Mouse (Mus musculus) liver, adult 2 months (tissue): ENCODE measurements at regions not wholly inside any gene's neighbourhood (a gene's known extent, or its start where the extent isn't known, plus 50 kb on each side); places are given as distances from the start of the nearest gene placed in this dataset.

Experiments
- DNase-seq: peaks from one replicate; pipeline ENCODE4 v3.0.0-alpha.2; 2011; ENCODE audit warnings: low read depth, low spot score; ENCODE audit errors: extremely low read depth
- H3K27ac ChIP-seq: fragments of 200-500 bp; replicated peaks from 2 replicates; pipeline ENCODE4 v1.5.1; 2012; ENCODE audit warnings: low read depth, mild to moderate bottlenecking, control low read depth, inconsistent platforms, low read length; ENCODE audit not compliant: insufficient read depth
- H3K27me3 ChIP-seq: fragments of 200-500 bp; 2 replicates; pipeline ENCODE4 v1.6.1; 2012; ENCODE audit warnings: mild to moderate bottlenecking, moderate library complexity, low read length, inconsistent platforms; ENCODE audit not compliant: control insufficient read depth, insufficient read depth
- H3K36me3 ChIP-seq: fragments of 200-500 bp; 2 replicates; pipeline ENCODE4 v1.6.1; 2012; ENCODE audit warnings: low read length, inconsistent platforms; ENCODE audit not compliant: control insufficient read depth, insufficient read depth
- H3K4me1 ChIP-seq: fragments of 200-500 bp; 2 replicates; pipeline ENCODE4 v1.6.1; 2011; ENCODE audit warnings: low read length; ENCODE audit not compliant: control insufficient read depth, insufficient read depth
- H3K4me3 ChIP-seq: fragments of 200-500 bp; 2 replicates; pipeline ENCODE4 v1.5.1; 2011; ENCODE audit warnings: low read depth, mild to moderate bottlenecking, control low read depth, low read length, moderate library complexity; ENCODE audit not compliant: insufficient read depth
- H3K79me2 ChIP-seq: fragments of 200-500 bp; 2 replicates; pipeline ENCODE4 v1.6.1; 2012; ENCODE audit warnings: inconsistent platforms, mild to moderate bottlenecking, low read length, moderate library complexity; ENCODE audit not compliant: control insufficient read depth, insufficient read depth
- H3K9ac ChIP-seq: fragments of 200-500 bp; 2 replicates; pipeline ENCODE4 v1.6.1; 2012; ENCODE audit warnings: low read depth, mild to moderate bottlenecking, control low read depth, inconsistent platforms, low read length
- CTCF ChIP-seq: fragments of 200-500 bp; IDR thresholded peaks from 2 replicates; pipeline ENCODE4 v1.5.1; 2011; ENCODE audit warnings: low read depth, low read length, control low read depth
- POLR2A ChIP-seq: fragments of 200-500 bp; IDR thresholded peaks from 2 replicates; pipeline ENCODE4 v1.6.1; 2011; ENCODE audit warnings: low read length, control low read depth; ENCODE audit not compliant: insufficient read depth; ENCODE audit errors: extremely low read depth
- WGBS: fragments of 180-500 bp; shearing (Covaris S2); methylation state at CpG from one replicate; pipeline ENCODE4 v1.1.7; 2018; 5-methylcytosine and 5-hydroxymethylcytosine counted together

DNA sequence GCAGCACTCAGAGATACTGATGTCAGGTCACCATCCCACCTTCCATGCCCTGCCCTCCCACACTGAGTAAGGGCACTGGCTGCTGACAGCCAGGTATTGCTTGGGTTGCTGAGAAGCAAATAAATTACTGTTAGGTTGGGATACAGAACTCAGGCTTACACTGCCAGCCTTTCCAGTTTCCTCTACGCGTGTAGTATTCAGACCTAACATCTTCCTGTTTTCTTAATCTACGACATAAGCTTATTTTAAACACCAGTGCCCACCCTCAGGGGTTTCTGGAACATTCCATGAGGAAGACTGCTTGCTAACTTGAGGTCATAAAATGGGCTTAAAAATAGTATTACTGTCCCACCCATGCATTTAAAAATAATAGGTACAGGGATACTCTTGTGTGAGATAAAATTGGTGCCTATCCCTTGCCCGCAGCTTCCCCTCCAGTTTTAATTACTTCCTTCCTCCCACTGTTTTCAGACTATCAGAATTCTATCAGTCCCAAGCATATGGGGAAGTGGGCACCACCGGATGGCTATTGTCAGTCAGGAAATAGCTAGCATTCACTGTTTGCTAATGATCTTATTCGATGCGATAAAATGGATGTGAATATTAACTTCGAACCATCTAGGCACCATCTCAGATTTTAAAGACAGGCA, 116.0 kb upstream of the Gap43 start:
- Histone ChIP-seq H3K4me3 (no peak overlapping the region), H3K4me1 (no peaks in the 10 kb centered on the region; the same call in 1 of the 2 replicates), H3K9ac (no peak overlapping the region), H3K27me3 (no peaks in the 10 kb centered on the region; the same call in 1 of the 2 replicates), H3K79me2 (no peaks in the 10 kb centered on the region), H3K27ac (no peak overlapping the region), H3K36me3 (no peaks in the 10 kb centered on the region)
- 68% methylated on average over 8 of the region's 8 CpGs for WGBS
- TF ChIP-seq CTCF (no peak), POLR2A (no peak)
- no peak for DNase-seq

DNA sequence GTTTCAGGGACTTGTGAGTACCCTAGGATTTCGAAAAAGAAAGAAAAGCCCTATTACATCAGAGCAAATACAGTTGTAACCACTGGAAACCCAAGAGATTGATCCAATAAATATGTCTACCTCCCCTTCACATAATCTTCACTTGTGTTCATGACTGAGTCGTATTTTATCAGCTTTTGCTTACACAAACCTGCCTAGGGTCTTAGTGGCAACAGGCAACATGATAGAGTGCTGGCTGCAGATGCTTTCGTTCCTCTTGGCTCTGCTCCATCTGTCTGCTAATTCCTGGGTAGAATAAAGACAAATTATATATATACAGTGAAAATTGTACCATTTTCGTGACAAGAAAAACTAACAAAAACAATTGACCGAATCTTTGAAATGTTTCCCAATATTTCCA, 112.9 kb upstream of the Gap43 start:
- WGBS: 63% methylated on average over 5 of the region's 5 CpGs
- Histone ChIP-seq H3K36me3 (no peaks in the 10 kb centered on the region), H3K27me3 (no peaks in the 10 kb centered on the region; the same call in 1 of the 2 replicates)

DNA sequence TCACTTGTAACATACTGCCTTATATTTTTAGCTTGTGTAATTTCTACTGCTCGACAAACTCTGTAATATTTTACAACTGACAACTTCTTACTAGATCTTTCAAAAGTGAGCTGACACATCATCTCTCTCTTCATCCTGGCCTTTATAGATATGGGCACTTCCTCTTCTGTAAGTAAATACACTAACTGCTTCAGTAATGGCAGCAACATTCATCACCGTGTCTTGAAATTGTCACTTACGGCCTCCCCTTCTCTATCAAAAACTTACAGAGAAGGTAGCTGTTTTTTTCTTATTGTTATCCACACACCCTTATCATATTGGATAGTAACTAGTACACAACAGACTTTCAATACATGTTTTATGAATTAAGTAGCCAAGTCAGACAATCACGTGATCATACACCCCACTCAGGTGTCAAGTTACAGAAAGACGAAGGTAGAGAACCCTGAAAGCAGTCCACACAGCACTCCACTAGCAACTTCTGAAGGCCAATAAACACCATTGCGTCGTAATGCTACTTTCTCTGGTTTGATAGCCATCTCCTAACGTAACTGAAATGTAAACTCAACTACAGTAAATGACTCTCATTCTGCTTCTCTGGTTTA, 109.5 kb upstream of the Gap43 start:
- no peak overlapping the region for H3K27ac ChIP-seq
- TF ChIP-seq CTCF (no peak), POLR2A (no peak)
- H3K4me3 ChIP-seq: no peak overlapping the region
- H3K4me1 ChIP-seq: no peaks in the 10 kb centered on the region
- H3K36me3 ChIP-seq: no peaks in the 10 kb centered on the region
- no peaks in the 10 kb centered on the region for H3K79me2 ChIP-seq
- no peak for DNase-seq
- 85% methylated on average over 8 of the region's 8 CpGs for WGBS
- no peaks in the 10 kb centered on the region for H3K27me3 ChIP-seq
- no peak overlapping the region for H3K9ac ChIP-seq

More for the DNA sequence above, 112.9 kb upstream of the Gap43 start:
- Histone ChIP-seq H3K4me3 (no peak overlapping the region), H3K4me1 (no peaks in the 10 kb centered on the region; the same call in 1 of the 2 replicates), H3K9ac (no peak overlapping the region), H3K27ac (no peak overlapping the region), H3K79me2 (no peaks in the 10 kb centered on the region)
- TF ChIP-seq CTCF: no peak
- TF ChIP-seq POLR2A: no peak
- no peak for DNase-seq

DNA sequence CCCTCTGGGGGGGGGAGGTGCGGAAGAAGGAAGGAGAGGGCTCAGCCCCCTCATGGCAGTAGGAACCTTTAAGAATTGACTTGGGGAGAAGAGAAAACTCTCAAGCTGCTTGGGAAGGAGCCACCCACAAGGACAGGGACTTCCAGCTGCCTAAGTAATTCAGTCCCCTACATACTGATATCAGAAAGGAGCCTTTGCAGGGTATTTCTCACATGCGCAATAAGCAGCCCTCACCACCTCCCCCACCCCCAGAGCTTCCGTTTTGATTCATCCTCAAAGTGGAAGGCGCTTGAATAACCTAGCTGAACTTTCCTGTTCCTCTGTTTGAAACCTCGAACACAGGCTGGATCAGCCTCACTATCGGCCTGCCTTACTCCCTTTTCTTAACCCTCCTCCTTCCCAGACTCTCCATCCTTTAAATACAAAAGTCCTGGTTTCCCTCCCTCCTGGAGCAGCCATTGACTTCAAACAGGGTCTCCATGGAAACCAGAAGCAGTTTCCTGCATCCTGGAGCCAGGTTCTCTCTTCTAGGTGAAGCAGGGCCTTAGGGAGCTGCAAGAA, 104.5 kb upstream of the Gap43 start:
- DNase-seq: no peak
- Histone ChIP-seq H3K27ac (no peak overlapping the region), H3K4me1 (no peaks in the 10 kb centered on the region), H3K27me3 (no peaks in the 10 kb centered on the region), H3K36me3 (no peaks in the 10 kb centered on the region), H3K79me2 (no peaks in the 10 kb centered on the region), H3K9ac (no peak overlapping the region), H3K4me3 (no peak overlapping the region)
- TF ChIP-seq POLR2A (no peak), CTCF (no peak)
- 42% methylated on average over 6 of the region's 6 CpGs for WGBS

DNA sequence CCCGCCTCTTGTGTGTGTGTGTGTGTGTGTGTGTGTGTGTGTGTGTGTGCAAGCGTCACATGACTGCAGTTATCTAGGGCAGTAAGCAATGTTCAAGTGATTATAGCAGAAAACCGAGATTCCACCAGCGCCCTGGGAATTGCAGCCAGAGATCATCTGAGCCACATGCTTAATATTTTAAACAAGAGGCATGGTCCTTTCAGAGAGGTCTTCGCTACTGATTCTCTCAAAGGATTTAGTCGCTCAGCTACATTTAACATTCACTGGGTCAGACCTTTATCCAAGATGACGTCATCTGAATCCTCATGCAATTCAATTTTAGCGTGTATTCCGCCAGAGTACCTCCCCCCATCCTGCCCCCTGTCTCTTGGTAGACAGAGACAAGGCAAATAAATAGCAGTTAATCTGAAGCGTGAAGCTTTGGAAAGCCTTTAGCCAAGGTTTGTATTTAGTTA, 104.0 kb upstream of the Gap43 start:
- TF ChIP-seq CTCF (no peak), POLR2A (no peak)
- H3K4me3 ChIP-seq: no peak overlapping the region

DNA sequence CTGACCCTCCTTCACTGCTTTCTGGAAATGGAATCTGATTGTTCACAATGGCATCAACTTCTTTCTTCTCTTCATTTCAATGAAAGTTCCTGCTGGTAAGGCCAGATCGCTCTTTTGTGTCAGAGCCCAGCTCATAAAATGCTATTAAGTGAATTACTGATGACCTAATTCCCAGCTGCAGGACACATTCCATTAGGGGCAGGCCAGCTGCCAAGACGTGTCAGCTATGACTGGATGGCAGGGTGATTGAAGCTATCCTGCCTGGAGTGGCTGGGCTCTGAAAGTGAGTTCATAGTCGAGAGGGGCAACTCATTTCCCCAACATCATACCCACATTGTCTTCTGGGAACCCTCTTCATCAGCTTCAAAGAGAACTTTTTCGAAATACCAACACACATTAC, 100.4 kb upstream of the Gap43 start:
- TF ChIP-seq POLR2A (no peak), CTCF (no peak)
- no peak overlapping the region for H3K4me3 ChIP-seq
- no peaks in the 10 kb centered on the region for H3K4me1 ChIP-seq
- H3K79me2 ChIP-seq: no peaks in the 10 kb centered on the region
- no peaks in the 10 kb centered on the region for H3K27me3 ChIP-seq
- H3K36me3 ChIP-seq: no peaks in the 10 kb centered on the region
- WGBS: 71% methylated on average over 4 of the region's 4 CpGs
- no peak overlapping the region for H3K9ac ChIP-seq
- H3K27ac ChIP-seq: no peak overlapping the region
- DNase-seq: no peak

More for the DNA sequence above, 104.0 kb upstream of the Gap43 start:
- Histone ChIP-seq H3K79me2 (no peaks in the 10 kb centered on the region), H3K27ac (no peak overlapping the region), H3K36me3 (no peaks in the 10 kb centered on the region), H3K9ac (no peak overlapping the region), H3K27me3 (no peaks in the 10 kb centered on the region), H3K4me1 (no peaks in the 10 kb centered on the region)
- 56% methylated on average over 10 of the region's 10 CpGs for WGBS
- DNase-seq: no peak
